Mouse (Mus musculus) embryo, embryonic 11.5 days (tissue): ENCODE results near the gene Rabgef1.
"Not testable (repeated sequence)": the region's sequence is repeated elsewhere in the genome, so short reads cannot be mapped to it uniquely, and the experiment has no call there.

Source experiments
- DNase-seq: peaks from one replicate; pipeline ENCODE4 v3.0.0-alpha.2; 2012; ENCODE audit warnings: low read depth, low spot score

Gene Rabgef1

DNA sequence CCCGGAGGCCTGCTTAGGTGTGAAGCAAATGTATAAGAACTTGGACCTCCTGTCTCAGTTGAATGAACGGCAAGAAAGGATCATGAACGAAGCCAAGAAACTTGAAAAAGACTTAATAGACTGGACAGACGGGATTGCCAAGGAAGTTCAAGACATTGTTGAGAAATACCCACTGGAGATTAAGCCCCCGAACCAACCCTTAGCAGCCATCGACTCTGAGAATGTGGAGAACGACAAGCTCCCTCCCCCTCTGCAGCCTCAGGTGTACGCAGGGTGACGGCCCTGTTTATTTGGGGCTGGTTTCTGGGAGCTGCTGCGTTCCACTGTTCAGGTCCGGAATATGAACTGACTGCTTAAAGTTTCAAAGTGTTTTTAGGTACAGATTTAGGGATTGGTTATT lies 41.4 kb downstream of the Rabgef1 start:
- DNase-seq: no peak

DNA sequence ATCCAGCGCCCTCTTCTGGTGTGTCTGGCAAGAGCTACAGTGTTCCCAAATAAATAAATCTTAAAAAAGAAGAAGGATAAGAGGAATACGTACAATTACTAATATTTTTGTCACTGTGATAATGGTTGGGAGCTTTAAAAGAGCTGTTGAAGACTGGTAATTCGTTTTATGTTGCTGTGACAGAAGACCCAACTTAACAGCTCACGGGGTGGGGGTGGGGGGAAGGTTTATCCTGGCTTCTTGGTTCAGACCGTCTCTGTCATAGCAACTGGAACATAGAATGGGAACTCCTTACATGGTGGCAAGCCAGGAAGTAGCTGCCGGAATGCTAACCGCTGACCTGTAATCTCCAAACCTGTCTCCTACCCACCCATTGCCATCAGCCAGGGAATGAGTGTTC lies 45.2 kb downstream of the Rabgef1 start, which contains the start of gene Tmem248:
Gene Tmem248, plus strand, starts transcription at position 301 of the 400 bp plus-strand sequence.
- DNase-seq: no peak

DNA sequence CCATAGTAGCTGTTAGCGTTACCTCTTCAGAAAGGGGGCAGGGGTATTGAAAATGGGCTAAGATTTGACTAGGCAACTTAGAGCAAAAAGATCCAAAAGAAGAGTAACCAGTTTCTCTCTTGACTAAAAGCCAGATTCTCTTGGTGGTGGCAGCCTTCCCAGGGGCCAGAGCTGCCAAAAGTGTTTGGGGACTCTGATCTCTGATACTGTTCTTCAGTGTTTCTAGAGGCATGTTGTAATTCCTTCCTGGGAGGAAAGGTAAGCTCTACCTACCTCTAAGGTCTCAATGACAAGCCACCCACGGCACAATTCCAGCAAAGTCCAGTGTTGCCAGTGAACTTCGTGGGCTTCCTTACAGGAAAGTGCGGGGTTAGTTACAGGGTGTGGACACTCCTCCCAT lies 45.8 kb downstream of the Rabgef1 start:
- no peak for DNase-seq

DNA sequence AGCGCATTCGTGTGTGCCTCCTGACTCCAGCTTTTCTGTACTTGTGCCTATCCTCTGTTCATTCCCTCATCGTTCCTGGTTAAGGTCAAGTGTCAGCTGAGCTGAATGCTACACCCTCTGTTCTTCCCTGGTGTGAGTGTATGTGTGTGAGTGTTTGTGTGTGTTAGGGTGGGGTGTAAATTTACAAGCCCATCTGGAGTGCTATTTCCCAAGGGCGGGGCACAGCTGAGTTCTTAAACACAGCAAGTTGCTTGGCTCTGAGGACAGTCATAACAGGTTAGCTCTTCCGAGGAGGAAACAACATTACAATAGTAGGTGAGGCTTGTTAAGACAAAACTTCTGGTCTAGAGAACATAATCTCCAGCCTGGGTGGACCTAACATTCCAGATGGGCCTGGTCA lies 46.7 kb downstream of the Rabgef1 start:
- DNase-seq: no peak

DNA sequence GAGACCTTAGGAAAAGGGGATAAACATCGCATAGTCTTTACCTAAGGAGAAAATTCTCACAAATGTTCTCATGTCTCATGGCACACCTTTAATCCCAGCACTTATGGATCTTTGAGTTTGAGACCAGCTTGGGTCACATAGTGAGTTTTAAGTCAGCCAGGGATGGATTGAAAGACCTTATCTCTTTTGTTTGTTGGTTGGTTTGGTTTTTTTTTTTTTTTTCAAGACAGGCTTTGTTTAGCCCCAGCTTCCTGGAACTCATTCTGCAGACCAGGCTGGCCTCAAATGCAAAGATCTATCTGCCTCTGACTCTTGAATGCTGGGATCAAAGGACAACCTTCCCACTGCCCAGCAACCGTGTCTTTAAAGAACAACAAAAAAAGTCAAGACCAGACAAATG lies 49.7 kb downstream of the Rabgef1 start:
- DNase-seq: no peak

DNA sequence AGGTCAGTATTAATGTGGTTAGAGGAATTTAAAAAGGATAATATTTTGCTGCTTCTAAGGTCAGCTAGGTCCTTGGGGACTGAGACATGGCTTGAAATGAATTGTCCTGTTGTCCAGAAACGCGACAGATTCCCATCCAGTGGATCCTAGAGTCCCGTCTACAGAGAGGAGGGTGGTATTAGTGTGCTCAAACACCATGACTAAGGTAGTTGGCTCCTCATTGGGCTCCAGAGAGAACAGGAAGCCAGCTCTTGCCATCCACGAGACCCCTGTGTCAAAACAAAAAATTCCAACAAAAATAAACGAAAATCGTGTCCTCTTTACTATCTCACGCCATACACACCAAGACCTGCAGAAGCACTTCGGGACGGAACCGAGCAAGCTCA lies 50.2 kb downstream of the Rabgef1 start:
- no peak for DNase-seq

DNA sequence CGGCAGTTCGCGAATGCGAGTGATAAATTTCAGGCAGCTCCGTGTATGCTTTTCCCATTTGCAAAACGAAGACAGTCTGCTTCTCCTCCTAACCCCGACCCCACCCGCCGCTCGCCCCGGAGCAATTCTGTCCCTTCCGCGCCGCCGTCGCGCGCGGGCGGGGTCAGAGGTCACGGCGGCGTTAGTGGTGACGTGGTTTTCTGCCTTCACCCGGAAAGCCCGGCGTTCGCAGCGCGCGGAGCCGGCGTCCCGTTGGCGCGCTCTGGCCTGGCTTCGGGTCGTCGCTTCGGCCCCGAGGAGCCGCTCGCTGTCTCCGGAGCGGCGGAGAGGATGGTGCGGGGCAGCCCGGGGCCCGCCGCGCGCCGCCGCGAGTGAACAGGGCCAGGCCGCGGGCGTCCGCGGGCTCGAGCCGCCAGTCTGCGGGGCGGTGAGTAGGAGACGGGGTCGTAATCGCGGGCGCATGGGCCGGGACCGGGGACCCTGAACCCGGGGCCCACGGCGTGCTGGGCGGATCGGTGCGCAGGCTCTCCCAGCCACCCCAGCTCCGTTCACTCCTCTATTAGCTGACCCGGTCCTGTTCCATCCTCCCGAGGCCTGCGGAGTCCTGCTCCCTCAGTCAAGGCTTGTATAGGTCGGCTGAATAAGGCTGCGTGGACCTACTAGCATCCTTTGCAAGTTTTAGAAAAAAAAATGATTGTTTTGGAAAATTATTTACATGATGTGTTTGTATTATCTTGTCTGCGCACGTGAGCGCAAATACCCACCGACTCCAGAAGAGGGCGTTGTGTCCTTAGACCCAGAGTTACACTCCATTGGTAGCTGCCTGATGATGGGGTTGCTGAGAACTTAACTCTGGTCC lies 50.8 kb downstream of the Rabgef1 start:
- DNase-seq: peak; percentile 88

DNA sequence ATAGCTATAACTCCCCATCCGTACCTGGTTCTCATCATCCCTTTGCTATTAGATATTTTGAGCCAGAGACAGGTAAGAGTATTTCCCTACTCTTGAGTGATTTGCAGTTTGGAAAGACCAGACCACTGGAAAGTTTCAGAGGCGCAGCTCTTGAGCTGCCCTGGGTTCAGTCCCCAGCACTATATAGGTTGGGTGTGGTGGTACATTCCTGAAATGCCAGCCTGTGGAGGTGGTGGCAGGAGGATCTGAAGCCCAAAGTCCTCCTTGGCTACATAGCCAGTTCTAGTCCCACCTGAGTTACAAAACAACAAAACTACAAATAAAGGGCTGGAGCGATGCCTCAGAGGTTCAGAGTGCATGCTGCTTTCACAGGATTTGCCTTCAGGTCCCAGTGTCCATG lies 55.2 kb downstream of the Rabgef1 start:
- no peak for DNase-seq

DNA sequence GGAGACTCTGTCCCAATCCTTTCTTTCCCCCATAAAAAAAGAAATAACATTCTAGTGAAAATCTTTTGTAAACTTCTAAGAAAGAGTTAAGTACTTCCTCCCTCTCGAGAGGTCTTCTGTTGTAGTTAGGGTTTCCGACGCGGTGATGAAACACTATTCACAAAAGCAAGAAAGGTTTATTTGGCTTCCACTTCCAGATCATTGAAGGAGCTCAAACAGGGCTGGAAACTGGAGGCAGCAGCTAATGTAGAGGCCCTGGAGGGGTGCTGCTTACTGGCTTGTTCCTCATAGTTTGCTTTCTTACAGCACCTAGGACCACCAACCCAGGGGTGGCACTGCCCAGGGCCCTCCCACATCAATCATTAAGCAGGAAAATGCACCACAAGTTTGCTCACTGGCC lies 56.5 kb downstream of the Rabgef1 start:
- DNase-seq: no peak

DNA sequence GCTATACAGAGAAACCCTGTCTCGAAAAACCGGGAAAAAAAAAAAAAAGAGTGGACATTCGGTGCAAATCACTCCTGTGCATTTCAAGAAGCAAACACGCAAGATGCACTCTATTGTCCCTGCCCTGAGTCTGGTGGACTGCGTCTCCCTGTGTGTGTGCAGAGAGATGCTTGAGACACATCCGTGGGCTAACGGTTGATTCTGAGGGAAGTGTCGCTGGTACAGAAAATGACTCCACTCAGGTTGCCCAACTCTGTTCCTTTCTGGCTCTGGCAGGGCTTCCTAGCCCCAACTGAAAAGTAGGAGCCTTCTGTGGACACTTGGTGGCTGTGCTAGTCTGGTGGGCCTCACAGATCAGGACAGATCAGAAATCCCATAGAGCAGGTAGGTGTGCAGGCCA lies 64.7 kb downstream of the Rabgef1 start:
- DNase-seq: no peak

DNA sequence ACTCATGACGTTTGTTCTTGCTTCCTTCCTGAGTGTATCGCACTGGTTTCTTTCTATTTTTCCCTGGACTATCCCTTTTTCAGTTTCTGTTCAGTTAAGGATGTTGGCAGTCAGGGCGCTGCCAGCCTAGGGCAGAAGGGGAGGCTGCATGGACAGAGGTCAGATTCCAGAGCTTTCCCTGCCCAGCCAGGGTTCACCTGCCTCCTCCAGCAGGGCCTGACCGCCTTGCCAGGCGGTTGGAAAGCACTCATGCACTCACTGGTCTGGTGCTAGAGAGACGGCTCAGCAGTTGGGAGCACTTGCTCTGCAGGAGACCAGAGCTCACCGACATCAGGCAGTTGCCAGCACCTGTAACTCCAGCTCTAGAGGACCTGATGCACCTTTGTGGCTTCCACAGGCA lies 67.6 kb downstream of the Rabgef1 start:
- no peak for DNase-seq

DNA sequence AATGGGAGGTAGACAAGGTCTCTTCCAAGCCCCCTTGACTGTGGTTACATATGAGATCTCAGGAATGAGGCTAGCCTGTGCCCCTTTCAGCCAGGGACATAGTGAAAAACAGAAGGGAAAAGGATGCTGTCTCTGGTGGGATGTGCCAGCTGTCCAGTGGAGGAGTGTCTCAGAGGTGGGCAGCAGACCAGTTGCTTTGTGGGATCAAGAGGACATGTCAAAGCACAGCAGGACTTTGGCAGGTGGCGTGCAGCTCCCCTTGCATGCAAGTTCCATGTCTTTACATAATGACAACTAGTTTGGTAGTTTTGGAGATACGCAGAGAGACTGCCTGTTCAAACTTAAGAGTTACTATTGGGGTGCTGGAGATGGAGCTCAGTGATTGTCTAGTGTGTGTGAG lies 68.3 kb downstream of the Rabgef1 start:
- DNase-seq: no peak

DNA sequence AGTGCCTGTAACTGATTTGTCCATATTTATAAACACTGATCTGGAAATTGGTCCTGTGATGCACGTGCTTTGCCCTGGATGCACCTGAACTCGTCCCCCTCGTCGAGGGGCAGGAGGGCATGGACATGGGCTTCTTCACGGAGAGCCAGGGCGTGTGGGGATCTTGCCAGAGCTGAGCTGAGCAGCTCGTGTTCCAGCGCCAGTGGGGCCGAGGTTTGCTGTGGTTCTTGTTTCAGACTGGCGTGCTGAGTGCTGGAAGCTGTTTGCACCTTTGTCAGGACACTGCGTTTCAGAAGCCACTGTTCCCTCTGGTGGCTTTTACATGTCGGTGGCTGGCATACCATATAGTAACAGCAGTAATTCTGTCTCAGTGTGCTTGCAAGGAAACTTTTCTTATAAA lies 69.8 kb downstream of the Rabgef1 start:
- no peak for DNase-seq

DNA sequence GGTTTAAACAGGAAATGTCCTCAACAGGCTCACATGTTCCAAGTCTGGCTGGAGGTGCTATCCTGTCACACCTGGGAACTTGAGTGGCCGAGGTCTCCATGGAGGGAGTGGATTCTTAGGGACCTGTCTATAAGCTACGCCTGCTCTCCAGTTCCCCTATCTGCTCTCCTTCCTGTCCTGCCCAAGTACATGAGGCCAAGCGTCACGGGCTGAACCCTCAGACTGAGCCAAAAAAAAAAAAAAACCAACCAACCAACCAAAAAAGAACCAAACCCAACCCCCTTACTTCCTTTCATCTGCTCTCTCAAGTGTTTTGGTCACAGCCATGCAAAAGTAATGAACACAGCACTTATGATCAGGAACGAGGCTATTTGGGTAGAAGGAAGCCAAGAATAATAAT lies 76.2 kb downstream of the Rabgef1 start:
- DNase-seq: no peak

DNA sequence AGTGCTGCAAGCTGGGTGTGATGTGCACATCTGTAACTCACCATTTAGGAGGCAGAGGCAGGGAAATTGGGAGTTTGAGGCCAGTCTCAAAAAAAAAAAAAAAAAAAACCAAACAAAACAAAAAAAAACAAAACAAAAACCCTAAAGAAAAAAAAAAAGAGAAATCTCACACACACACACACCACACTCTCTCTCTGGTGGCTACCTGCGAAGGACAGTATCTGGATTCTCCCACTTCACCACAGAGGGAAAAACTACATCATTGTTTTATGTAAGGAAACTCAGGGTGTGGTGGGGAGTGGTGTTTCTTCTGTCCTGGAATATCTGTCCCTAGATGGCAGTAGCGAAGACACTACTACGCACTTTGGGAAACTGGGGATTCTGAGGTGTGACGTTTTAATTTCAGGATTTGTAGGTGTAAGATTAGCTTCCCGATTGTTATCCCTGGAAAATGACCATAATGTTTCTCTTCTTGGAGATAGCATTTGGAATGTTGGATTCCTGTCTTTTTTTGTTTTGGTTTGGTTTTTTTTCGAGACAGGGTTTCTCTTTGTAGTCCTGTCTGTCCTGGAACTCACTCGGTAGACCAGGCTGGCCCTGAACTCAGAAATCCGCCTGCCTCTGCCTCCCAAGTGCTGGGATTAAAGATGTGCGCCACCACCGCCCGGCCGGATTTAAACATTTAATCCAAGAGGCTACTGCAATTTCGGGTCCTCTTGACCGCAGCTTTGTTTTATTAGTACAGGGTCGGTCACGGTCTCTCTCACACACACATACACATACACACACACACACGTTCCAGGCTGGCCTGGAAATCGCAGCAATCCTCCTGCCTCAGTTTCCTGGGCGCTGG lies 82.8 kb downstream of the Rabgef1 start:
- no peak for DNase-seq

DNA sequence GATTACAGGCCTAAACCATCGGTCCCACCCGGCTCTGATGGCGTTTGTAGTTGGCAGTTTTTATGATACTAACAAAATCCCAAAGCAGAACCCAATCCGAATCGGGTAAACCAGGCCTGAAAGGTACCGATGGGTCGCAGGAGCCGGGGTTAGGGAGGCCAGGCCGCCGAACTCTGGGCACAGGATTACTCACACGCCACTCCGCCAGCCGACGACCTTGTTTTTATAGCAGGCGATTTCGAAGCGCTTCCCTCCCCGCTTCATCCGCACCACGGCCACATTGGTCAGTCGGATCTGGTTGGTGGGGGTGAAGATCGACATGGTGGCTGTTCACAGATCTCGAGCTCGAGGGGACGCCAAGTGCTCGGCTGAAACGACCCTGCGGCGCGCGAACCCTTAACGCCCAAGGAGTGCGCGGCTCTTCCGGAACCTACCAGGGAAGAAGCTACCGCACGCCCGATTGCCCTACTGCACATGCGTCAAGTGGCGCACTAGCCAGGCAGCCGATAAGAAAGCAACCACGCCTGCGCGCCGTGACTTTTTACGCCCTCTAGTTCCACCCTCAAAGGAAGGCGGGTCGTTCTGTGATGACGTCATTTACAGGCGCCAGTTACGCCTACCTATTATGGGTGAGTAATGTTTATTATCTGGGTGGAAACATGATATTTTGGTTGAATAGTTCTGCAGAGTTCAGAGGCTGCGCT lies 83.6 kb downstream of the Rabgef1 start, which contains the start of the genes Sbds and Tyw1:
Gene Sbds, minus strand, starts transcription at position 514 of the 704 bp plus-strand sequence.
Gene Tyw1, plus strand, starts transcription at position 603 of the 704 bp plus-strand sequence.
- DNase-seq: peak; percentile 98

DNA sequence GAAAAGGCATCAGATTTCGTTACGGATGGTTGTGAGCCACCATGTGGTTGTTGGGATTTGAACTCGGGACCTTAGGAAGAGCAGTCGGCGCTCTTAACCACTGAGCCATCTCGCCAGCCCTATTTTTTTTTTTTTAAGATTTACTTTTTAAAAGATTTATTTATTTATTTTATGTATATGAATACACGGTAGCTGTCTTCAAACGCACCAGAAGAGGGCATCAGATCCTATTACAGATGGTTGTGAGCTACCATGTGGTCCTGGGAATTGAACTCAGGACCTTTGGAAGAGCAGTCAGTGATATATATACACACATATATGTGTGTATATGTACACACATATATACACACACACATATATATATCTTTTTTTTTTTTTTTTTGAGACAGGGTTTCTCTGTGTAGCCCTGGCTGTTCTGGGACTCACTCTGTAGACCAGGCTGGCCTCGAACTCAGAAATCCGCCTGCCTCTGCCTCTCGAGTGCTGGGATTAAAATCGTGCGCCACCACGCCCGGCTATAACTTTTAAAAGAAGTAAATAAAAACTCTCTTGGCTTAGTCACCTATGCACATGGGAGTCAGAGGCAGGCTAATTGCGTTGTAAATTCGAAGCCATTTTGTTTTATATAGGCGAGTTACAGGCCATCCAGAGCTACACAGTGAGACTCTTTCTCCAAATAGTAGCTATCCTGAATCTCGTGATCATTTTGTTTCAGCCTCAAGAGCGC lies 84.4 kb downstream of the Rabgef1 start:
- not testable (repeated sequence) for DNase-seq

DNA sequence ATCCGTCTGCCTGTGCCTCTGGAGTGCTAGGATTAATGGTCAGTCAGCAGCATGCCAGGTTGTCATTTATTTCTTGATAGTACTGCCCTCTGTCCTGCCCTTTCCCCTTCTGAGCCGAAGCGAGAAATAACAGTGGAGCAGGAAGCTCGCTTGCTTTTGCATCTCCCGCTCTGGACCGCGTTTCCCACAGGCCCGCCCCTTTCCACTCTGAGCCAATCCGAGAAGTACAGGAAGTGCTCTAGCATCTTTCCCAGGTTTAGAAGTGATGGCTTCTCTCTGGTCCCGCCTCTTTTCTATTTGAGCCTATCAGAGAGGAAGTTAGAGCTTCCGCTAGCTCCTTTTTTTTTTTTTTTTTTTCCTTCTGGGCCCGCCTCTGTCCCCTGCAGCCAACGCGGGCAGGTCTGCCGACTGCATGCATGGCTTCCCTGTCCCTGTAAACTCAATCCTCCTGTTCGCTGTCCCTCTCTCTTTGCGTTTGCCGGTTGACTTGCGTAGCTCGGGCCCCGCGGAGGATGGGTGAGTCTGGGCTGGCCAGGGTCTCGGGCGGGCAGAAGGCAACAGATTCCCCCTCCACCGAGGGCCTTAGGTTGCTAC lies 85.2 kb downstream of the Rabgef1 start:
- DNase-seq: peak; percentile 90

DNA sequence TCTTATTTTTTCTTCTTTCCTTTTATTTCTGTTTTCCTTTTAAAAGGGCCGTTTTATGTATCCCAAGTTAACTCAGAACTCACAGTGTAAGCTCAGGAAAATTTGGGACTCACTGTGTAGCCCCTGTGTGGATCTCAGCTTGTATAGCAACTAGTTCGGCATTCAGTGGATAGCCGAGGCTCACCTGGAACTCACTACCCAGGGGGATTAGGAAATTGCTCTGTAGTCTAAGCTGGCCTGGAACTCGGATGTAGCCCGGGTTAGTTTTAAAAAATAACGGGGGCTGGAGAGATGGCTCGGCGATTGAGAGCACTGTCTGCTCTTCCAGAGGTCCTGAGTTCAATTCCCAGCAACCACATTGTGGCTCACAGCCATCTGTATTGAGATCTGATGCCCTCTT lies 85.7 kb downstream of the Rabgef1 start:
- DNase-seq: no peak

DNA sequence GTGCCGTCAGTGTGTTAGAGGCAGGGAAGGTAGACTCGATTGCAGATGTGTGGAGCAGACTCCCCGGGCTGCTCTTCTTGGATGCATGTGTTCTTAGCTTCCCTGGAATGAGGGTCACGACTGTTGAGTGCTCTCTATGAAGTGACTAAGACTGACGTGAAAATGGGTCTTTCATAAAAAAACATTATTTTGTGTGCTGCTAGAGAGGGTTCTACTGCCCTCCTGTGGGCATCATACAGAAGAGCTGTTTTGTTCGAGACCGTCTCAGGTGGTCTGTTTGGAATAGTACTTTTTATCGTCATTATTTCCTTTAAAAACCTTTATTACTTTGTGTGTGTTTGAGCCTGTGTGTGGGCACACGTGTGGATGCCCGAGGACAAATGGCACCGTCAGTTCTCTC lies 91.9 kb downstream of the Rabgef1 start:
- DNase-seq: no peak
